Mouse (Mus musculus) CH12.LX (cell line): ENCODE results near the gene Lmo7.

Source experiments
- CHD1 ChIP-seq: IDR thresholded peaks from 2 replicates; pipeline ENCODE4 v1.6.1; 2012; ENCODE audit warnings: low read depth, low read length, improper control_type of control experiment, inconsistent platforms
- CHD2 ChIP-seq: IDR thresholded peaks from 2 replicates; pipeline ENCODE4 v1.6.1; 2011; ENCODE audit warnings: low read length, improper control_type of control experiment
- CTCF ChIP-seq, 2 experiments: IDR thresholded peaks in 1 of 2; conservative IDR thresholded peaks in 1 of 2; 2 replicates each; pipeline ENCODE4 v1.5.1; 2011 to 2012; ENCODE audit warnings: low read depth in 2 of 2, low read length in 2 of 2, improper control_type of control experiment in 1 of 2, inconsistent platforms in 1 of 2, mild to moderate bottlenecking in 1 of 2, moderate library complexity in 1 of 2
- MAX ChIP-seq: IDR thresholded peaks from 2 replicates; pipeline ENCODE4 v1.6.1; 2011; ENCODE audit warnings: low read length, improper control_type of control experiment
- POLR2A ChIP-seq: IDR thresholded peaks from 2 replicates; pipeline ENCODE4 v1.6.1; 2011; ENCODE audit warnings: low read depth, mild to moderate bottlenecking, improper control_type of control experiment, low read length
- RCOR1 ChIP-seq: conservative IDR thresholded peaks from 2 replicates; pipeline ENCODE4 v1.6.1; 2012; ENCODE audit warnings: low read depth, mild to moderate bottlenecking, inconsistent platforms, low read length, improper control_type of control experiment
- USF1 ChIP-seq: IDR thresholded peaks from 2 replicates; pipeline ENCODE4 v1.6.1; 2014; ENCODE audit warnings: low read depth, mild to moderate bottlenecking, inconsistent platforms, low read length, improper control_type of control experiment
- ZNF384 ChIP-seq: IDR thresholded peaks from 2 replicates; pipeline ENCODE4 v1.6.1; 2012; ENCODE audit warnings: low read depth, low read length, improper control_type of control experiment, inconsistent platforms

GRCm38 (mm10) chr14:101747811-101748210 lies 18.1 kb downstream of the Lmo7 start:
- 0 out of 2 replicates have a peak, but pooled peaks have one; percentile 15 for TF ChIP-seq MAX
- no peak for TF ChIP-seq CTCF (conservative IDR thresholded peaks at IDR 0.05 in 1 of 2, IDR thresholded peaks at IDR 0.05 in 1 of 2; ENCODE audit: low read depth in 2 of 2, low read length in 2 of 2)
- TF ChIP-seq POLR2A = no peak
- TF ChIP-seq CHD2 = no peak
- TF ChIP-seq CHD1 = no peak
- TF ChIP-seq RCOR1 = no peak
- TF ChIP-seq USF1 = peak; percentile 52
- no peak for TF ChIP-seq ZNF384
